Mouse (Mus musculus): ENCODE results near the gene Phykpl. TPM values are rescaled to one million over a fixed set of nuclear protein-coding genes. Genes with fewer than 3 reads are reported as not detected.

Gene Phykpl
- polyA plus RNA-seq, 1 experiment from 2014 or later: 16.1 TPM

DNA sequence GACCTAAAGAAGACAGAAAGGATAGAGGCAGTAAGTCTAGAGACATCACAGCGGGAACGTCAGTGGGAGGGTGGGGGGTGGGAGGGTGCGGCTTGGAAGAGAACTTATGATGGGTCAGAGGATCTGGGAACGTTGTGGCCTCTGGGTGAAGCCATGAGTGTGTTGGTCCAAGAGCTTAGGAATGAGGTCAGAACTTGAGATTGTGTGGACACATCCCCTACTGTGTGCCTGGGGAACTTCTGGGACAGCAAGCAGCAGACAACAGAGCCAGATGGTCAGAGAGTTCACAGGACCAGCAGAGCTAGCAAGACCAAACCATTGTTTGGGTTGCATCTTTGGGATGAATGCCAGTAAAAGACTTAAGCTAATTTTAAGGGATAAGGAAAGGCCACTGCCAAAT is 15.8 kb upstream of the Phykpl start:
- H3K27me3 ChIP-seq (ENCODE audit: control insufficient read depth, insufficient read depth, low read length): no peaks in the 10 kb centered on the region
- 84% methylated on average over 4 of the region's 4 CpGs for WGBS
- no peaks in the 10 kb centered on the region for H3K36me3 ChIP-seq (ENCODE audit: control insufficient read depth, insufficient read depth, low read length)
- peaks cover 3% of the 10 kb centered on the region; the same call in 1 of the 2 replicates for H3K9me3 ChIP-seq (ENCODE audit: control insufficient read depth, low read length)
- H3K9ac ChIP-seq (ENCODE audit: low read length): no peak overlapping the region
- no peak overlapping the region for H3K4me2 ChIP-seq (ENCODE audit: low read length)
- no peak overlapping the region for H3K27ac ChIP-seq (replicated peaks in 1 of 2; ENCODE audit: control insufficient read depth in 1 of 2, insufficient read depth in 1 of 2, low read depth in 2 of 2, low read length in 2 of 2)
- H3K4me3 ChIP-seq (ENCODE audit: control insufficient read depth in 1 of 2, insufficient read depth in 1 of 2, low read depth in 1 of 2, low read length in 2 of 2): no peak overlapping the region
- no peak for ATAC-seq (ENCODE audit: insufficient number of reproducible peaks, insufficient read depth, low FRiP score, low read depth)
- H3K4me1 ChIP-seq (ENCODE audit: control insufficient read depth in 2 of 2, insufficient read depth in 2 of 2, low read length in 2 of 2): no peaks in the 10 kb centered on the region

- Histone ChIP-seq H3K4me3 (ENCODE audit: control insufficient read depth in 1 of 2, insufficient read depth in 1 of 2, low read depth in 1 of 2, low read length in 2 of 2) (no peak overlapping the region), H3K4me2 (ENCODE audit: low read length) (no peak overlapping the region), H3K4me1 (ENCODE audit: control insufficient read depth in 2 of 2, insufficient read depth in 2 of 2, low read length in 2 of 2) (peaks cover 0 to 2% of the 10 kb centered on the region in 2 experiments; a peak in 1 of 4 replicates), H3K27ac (replicated peaks in 1 of 2; ENCODE audit: control insufficient read depth in 1 of 2, insufficient read depth in 1 of 2, low read depth in 2 of 2, low read length in 2 of 2) (no peak overlapping the region), H3K36me3 (ENCODE audit: control insufficient read depth, insufficient read depth, low read length) (no peaks in the 10 kb centered on the region), H3K27me3 (ENCODE audit: control insufficient read depth, insufficient read depth, low read length) (no peaks in the 10 kb centered on the region), H3K9ac (ENCODE audit: low read length) (no peak overlapping the region), H3K9me3 (ENCODE audit: control insufficient read depth, low read length) (no peaks in the 10 kb centered on the region)
- 76% methylated on average over 4 of the region's 4 CpGs for WGBS
- ATAC-seq (ENCODE audit: insufficient number of reproducible peaks, insufficient read depth, low FRiP score, low read depth): no peak
Measured at GRCm38 (mm10) chr11:51576454-51576853, 8.1 kb upstream of the Phykpl start.

DNA sequence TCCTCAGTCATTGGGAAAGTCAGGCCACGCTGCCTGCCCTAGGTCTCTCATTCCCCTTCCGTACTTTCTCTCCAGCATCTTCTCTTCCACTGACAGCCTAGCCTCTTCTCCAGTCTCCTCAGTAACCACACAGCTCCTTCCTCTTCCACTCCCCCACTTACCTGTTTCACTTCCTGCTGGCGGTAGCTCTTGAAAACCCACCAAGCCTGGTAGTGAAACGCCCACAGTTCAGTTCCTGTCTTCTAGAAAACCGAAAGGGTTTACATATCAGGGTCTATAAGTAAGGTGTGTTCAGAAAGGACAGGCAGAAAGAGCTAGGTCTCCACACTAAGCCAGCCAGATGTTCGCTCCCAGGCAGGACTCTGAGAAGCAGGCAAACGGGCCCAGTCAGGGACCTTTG is 7.0 kb upstream of the Phykpl start:
- Histone ChIP-seq H3K4me1 (ENCODE audit: control insufficient read depth in 2 of 2, insufficient read depth in 2 of 2, low read length in 2 of 2) (peaks cover 0 to 2% of the 10 kb centered on the region in 2 experiments; a peak in 1 of 4 replicates), H3K9me3 (ENCODE audit: control insufficient read depth, low read length) (no peaks in the 10 kb centered on the region)
- 83% methylated on average over 7 of the region's 7 CpGs for WGBS

GRCm38 (mm10) chr11:51579024-51579423 is 5.5 kb upstream of the Phykpl start:
- no peak overlapping the region for H3K4me3 ChIP-seq (ENCODE audit: control insufficient read depth in 1 of 2, insufficient read depth in 1 of 2, low read depth in 1 of 2, low read length in 2 of 2)
- no peak for ATAC-seq (ENCODE audit: insufficient number of reproducible peaks, insufficient read depth, low FRiP score, low read depth)
- H3K9me3 ChIP-seq (ENCODE audit: control insufficient read depth, low read length): no peaks in the 10 kb centered on the region
- H3K27ac ChIP-seq (replicated peaks in 1 of 2; ENCODE audit: control insufficient read depth in 1 of 2, insufficient read depth in 1 of 2, low read depth in 2 of 2, low read length in 2 of 2): no peak overlapping the region
- no peak overlapping the region for H3K9ac ChIP-seq (ENCODE audit: low read length)
- peaks cover 5 to 11% of the 10 kb centered on the region in 2 experiments; a peak in 3 of 4 replicates for H3K4me1 ChIP-seq (ENCODE audit: control insufficient read depth in 2 of 2, insufficient read depth in 2 of 2, low read length in 2 of 2)
- H3K4me2 ChIP-seq (ENCODE audit: low read length): no peak overlapping the region
- no peaks in the 10 kb centered on the region for H3K36me3 ChIP-seq (ENCODE audit: control insufficient read depth, insufficient read depth, low read length)
- H3K27me3 ChIP-seq (ENCODE audit: control insufficient read depth, insufficient read depth, low read length): no peaks in the 10 kb centered on the region
- 58% methylated on average over 4 of the region's 4 CpGs for WGBS

More for the DNA sequence above, 7.0 kb upstream of the Phykpl start:
- Histone ChIP-seq H3K27ac (replicated peaks in 1 of 2; ENCODE audit: control insufficient read depth in 1 of 2, insufficient read depth in 1 of 2, low read depth in 2 of 2, low read length in 2 of 2) (no peak overlapping the region), H3K9ac (ENCODE audit: low read length) (no peak overlapping the region), H3K4me3 (ENCODE audit: control insufficient read depth in 1 of 2, insufficient read depth in 1 of 2, low read depth in 1 of 2, low read length in 2 of 2) (no peak overlapping the region), H3K4me2 (ENCODE audit: low read length) (no peak overlapping the region), H3K36me3 (ENCODE audit: control insufficient read depth, insufficient read depth, low read length) (no peaks in the 10 kb centered on the region), H3K27me3 (ENCODE audit: control insufficient read depth, insufficient read depth, low read length) (no peaks in the 10 kb centered on the region)
- ATAC-seq (ENCODE audit: insufficient number of reproducible peaks, insufficient read depth, low FRiP score, low read depth): no peak

DNA sequence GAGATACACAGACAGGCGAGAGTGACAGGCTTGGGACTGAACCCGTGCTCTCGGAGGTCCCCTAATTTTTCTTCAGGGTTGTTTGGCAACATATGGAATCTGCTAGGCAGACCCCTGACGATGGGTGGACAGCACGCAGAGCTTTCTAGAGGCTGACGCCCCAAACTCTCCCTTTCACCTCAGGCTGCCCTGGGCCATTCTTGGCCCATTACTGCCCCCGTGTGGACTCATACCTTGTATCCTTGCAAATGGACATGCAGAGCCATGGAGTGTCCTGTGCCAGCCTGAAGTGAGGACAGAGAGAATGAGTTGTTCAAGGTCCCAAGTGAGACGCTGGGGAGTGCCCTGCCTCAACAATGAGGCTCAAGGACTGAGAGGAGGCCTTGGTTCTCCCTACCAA is 1.8 kb upstream of the Phykpl start:
- H3K9ac ChIP-seq (ENCODE audit: low read length): no peak overlapping the region
- ATAC-seq (ENCODE audit: insufficient number of reproducible peaks, insufficient read depth, low FRiP score, low read depth): no peak
- no peaks in the 10 kb centered on the region for H3K27me3 ChIP-seq (ENCODE audit: control insufficient read depth, insufficient read depth, low read length)
- no peak overlapping the region for H3K4me2 ChIP-seq (ENCODE audit: low read length)
- H3K27ac ChIP-seq (replicated peaks in 1 of 2; ENCODE audit: control insufficient read depth in 1 of 2, insufficient read depth in 1 of 2, low read depth in 2 of 2, low read length in 2 of 2): no peak overlapping the region
- peaks cover 8 to 22% of the 10 kb centered on the region in 2 experiments for H3K4me1 ChIP-seq (ENCODE audit: control insufficient read depth in 2 of 2, insufficient read depth in 2 of 2, low read length in 2 of 2)
- no peak overlapping the region for H3K4me3 ChIP-seq (ENCODE audit: control insufficient read depth in 1 of 2, insufficient read depth in 1 of 2, low read depth in 1 of 2, low read length in 2 of 2)
- peaks cover 21% of the 10 kb centered on the region for H3K36me3 ChIP-seq (ENCODE audit: control insufficient read depth, insufficient read depth, low read length)
- H3K9me3 ChIP-seq (ENCODE audit: control insufficient read depth, low read length): no peaks in the 10 kb centered on the region
- WGBS: 22% methylated on average over 8 of the region's 8 CpGs

DNA sequence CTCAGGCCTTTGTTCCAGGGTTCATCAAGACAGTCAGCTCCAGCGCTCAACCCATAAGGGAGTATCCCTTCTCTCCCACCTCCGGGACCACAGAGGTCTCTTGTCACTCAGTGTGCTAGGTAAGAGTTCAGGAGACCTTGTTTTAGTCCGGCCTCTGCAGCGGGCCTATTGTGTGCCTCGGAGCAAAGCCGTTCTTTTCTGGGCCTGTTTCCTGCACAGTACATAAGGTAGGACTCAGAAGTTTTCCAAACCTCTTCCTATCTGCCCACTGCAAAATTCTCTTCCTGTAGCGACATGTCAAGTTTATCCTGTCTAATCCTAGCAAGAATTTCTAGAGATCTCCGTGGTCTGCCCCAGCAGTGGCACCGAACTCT is 513 bp upstream of the Phykpl start:
- peak; percentile 3; the same call in 1 of the 2 replicates for ATAC-seq (ENCODE audit: insufficient number of reproducible peaks, insufficient read depth, low FRiP score, low read depth)
- Histone ChIP-seq H3K4me1 (ENCODE audit: control insufficient read depth in 2 of 2, insufficient read depth in 2 of 2, low read length in 2 of 2) (peaks cover 8 to 22% of the 10 kb centered on the region in 2 experiments), H3K9ac (ENCODE audit: low read length) (peak overlapping the region; percentile 89), H3K4me2 (ENCODE audit: low read length) (peak overlapping the region; percentile 89), H3K27ac (replicated peaks in 1 of 2; ENCODE audit: control insufficient read depth in 1 of 2, insufficient read depth in 1 of 2, low read depth in 2 of 2, low read length in 2 of 2) (peak overlapping the region; percentile 89), H3K27me3 (ENCODE audit: control insufficient read depth, insufficient read depth, low read length) (no peaks in the 10 kb centered on the region), H3K9me3 (ENCODE audit: control insufficient read depth, low read length) (no peaks in the 10 kb centered on the region), H3K4me3 (ENCODE audit: control insufficient read depth in 1 of 2, insufficient read depth in 1 of 2, low read depth in 1 of 2, low read length in 2 of 2) (peak overlapping the region; percentile 70 to 71), H3K36me3 (ENCODE audit: control insufficient read depth, insufficient read depth, low read length) (peaks cover 34% of the 10 kb centered on the region)
- whole genome bisulfite sequencing: 17% methylated on average over 9 of the region's 9 CpGs

DNA sequence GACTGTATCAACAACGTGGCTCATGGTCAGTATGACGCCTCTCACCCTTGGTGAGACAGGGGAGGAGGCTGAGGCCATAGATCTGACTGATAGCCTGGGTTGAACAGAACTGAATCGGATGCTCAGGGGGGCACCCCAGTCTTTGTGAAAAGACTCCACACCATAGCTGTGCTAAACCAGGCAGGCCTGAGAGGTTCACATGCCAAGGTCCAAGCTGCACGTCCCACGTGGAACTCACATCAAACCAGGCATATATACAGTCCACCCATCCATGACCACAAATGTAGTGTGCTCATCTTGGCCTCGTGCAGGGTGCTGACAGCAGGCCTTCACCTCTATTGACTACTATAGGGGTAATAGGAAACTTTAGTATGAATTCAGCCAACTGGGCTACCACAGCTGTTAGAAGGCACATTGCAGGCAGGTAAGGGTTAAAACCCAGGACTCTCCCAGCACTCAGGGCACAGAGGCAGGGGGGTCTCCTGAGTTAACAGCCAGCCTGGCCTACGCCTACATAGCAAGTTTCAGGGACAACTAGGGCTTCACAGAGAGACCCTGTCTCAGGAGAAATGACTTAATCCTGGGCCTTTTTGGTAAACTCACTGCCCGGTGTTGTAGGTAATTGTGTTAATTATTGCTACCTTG is 1.2 kb downstream of the Phykpl start:
- H3K4me2 ChIP-seq (ENCODE audit: low read length): peak overlapping the region; percentile 89
- peaks cover 51% of the 10 kb centered on the region for H3K36me3 ChIP-seq (ENCODE audit: control insufficient read depth, insufficient read depth, low read length)
- WGBS: 58% methylated on average over 8 of the region's 8 CpGs
- H3K9me3 ChIP-seq (ENCODE audit: control insufficient read depth, low read length): no peaks in the 10 kb centered on the region
- no peak for ATAC-seq (ENCODE audit: insufficient number of reproducible peaks, insufficient read depth, low FRiP score, low read depth)
- no peaks in the 10 kb centered on the region for H3K27me3 ChIP-seq (ENCODE audit: control insufficient read depth, insufficient read depth, low read length)
- peak overlapping the region; percentile 89 for H3K9ac ChIP-seq (ENCODE audit: low read length)
- peaks cover 8 to 22% of the 10 kb centered on the region in 2 experiments for H3K4me1 ChIP-seq (ENCODE audit: control insufficient read depth in 2 of 2, insufficient read depth in 2 of 2, low read length in 2 of 2)
- peak overlapping the region; percentile 81 to 89; a peak in 1 of 4 replicates for H3K27ac ChIP-seq (replicated peaks in 1 of 2; ENCODE audit: control insufficient read depth in 1 of 2, insufficient read depth in 1 of 2, low read depth in 2 of 2, low read length in 2 of 2)
- peak overlapping the region; percentile 70 to 71 for H3K4me3 ChIP-seq (ENCODE audit: control insufficient read depth in 1 of 2, insufficient read depth in 1 of 2, low read depth in 1 of 2, low read length in 2 of 2)

DNA sequence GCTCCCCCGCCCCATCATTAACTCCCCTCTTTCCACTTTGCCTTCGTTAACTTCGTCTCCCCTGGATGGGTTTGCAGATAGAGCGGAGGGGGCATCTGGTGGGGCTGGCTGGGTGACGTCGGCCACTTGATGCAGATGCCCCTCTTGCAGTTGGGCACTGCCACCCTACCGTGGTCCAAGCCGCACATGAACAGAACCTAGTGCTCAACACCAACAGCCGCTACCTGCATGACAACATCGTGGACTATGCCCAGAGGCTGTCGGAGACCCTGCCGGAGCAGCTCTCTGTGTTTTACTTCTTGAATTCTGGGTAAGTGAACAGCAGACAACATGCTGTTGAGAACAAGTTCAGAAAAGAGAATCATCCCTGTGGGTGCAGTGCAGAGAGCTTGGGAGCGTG is 1.9 kb downstream of the Phykpl start:
- Histone ChIP-seq H3K9ac (ENCODE audit: low read length) (no peak overlapping the region), H3K27me3 (ENCODE audit: control insufficient read depth, insufficient read depth, low read length) (no peaks in the 10 kb centered on the region), H3K4me2 (ENCODE audit: low read length) (no peak overlapping the region), H3K4me3 (ENCODE audit: control insufficient read depth in 1 of 2, insufficient read depth in 1 of 2, low read depth in 1 of 2, low read length in 2 of 2) (no peak overlapping the region), H3K4me1 (ENCODE audit: control insufficient read depth in 2 of 2, insufficient read depth in 2 of 2, low read length in 2 of 2) (peaks cover 8 to 25% of the 10 kb centered on the region in 2 experiments), H3K9me3 (ENCODE audit: control insufficient read depth, low read length) (no peaks in the 10 kb centered on the region), H3K27ac (replicated peaks in 1 of 2; ENCODE audit: control insufficient read depth in 1 of 2, insufficient read depth in 1 of 2, low read depth in 2 of 2, low read length in 2 of 2) (no peak overlapping the region), H3K36me3 (ENCODE audit: control insufficient read depth, insufficient read depth, low read length) (peaks cover 57% of the 10 kb centered on the region)
- WGBS: 92% methylated on average over 13 of the region's 13 CpGs
- ATAC-seq (ENCODE audit: insufficient number of reproducible peaks, insufficient read depth, low FRiP score, low read depth): no peak
